Mouse (Mus musculus) heart, adult 9 months (tissue): Measurements from ENCODE around the gene Slc5a4a.

ENCODE experiments used
- DNase-seq, 2 experiments: peaks; one replicate each; pipeline ENCODE4 v3.0.0; 2022; ENCODE audit warnings: low spot score in 2 of 2

The Slc5a4a gene

GRCm38 (mm10) chr10:76147278-76147677 is at the start of gene Slc5a4a:
Slc5a4a (plus strand) TSS chr10:76147451.
- no peak for DNase-seq

GRCm38 (mm10) chr10:76110861-76111260 is 36.4 kb upstream of the Slc5a4a start, which contains the start of gene Slc5a4b:
Slc5a4b (minus strand) TSS chr10:76110961.
- DNase-seq, result no peak

- no peak for DNase-seq
Observed at GRCm38 (mm10) chr10:76117966-76118365, 29.3 kb upstream of the Slc5a4a start.

GRCm38 (mm10) chr10:76118741-76119140 is 28.5 kb upstream of the Slc5a4a start:
- DNase-seq, result no peak

- no peak for DNase-seq
Observed at GRCm38 (mm10) chr10:76120124-76120711, 27.0 kb upstream of the Slc5a4a start.

GRCm38 (mm10) chr10:76121495-76121894 is 25.8 kb upstream of the Slc5a4a start:
- no peak for DNase-seq

- DNase-seq, result no peak
Observed at GRCm38 (mm10) chr10:76132506-76132905, 14.7 kb upstream of the Slc5a4a start.

GRCm38 (mm10) chr10:76136318-76136717 is 10.9 kb upstream of the Slc5a4a start:
- no peak for DNase-seq

GRCm38 (mm10) chr10:76146846-76147245 is 405 bp upstream of the Slc5a4a start:
- DNase-seq, result no peak

- DNase-seq, result no peak
Observed at GRCm38 (mm10) chr10:76155911-76156310, 8.7 kb downstream of the Slc5a4a start.

GRCm38 (mm10) chr10:76157528-76157927 is 10.3 kb downstream of the Slc5a4a start:
- no peak for DNase-seq

- no peak for DNase-seq
Observed at GRCm38 (mm10) chr10:76158009-76158408, 10.8 kb downstream of the Slc5a4a start.

- DNase-seq, result no peak
Observed at GRCm38 (mm10) chr10:76174899-76175298, 27.6 kb downstream of the Slc5a4a start.

GRCm38 (mm10) chr10:76185216-76185615 is 38.0 kb downstream of the Slc5a4a start:
- DNase-seq, result no peak

- DNase-seq, result no peak
Observed at GRCm38 (mm10) chr10:76188010-76188409, 40.8 kb downstream of the Slc5a4a start.

- DNase-seq, result no peak
Observed at GRCm38 (mm10) chr10:76201416-76201815, 54.2 kb downstream of the Slc5a4a start.

- DNase-seq, result peak in 1 of 2 experiments; percentile 17
Observed at GRCm38 (mm10) chr10:76201978-76202377, 54.7 kb downstream of the Slc5a4a start.

GRCm38 (mm10) chr10:76203798-76204283 is 56.6 kb downstream of the Slc5a4a start:
- no peak for DNase-seq

- no peak for DNase-seq
Observed at GRCm38 (mm10) chr10:76207262-76207796, 60.1 kb downstream of the Slc5a4a start.

GRCm38 (mm10) chr10:76209241-76209640 is 62.0 kb downstream of the Slc5a4a start:
- DNase-seq, result no peak

GRCm38 (mm10) chr10:76210806-76211205 is 63.6 kb downstream of the Slc5a4a start:
- DNase-seq, result no peak

GRCm38 (mm10) chr10:76212121-76212520 is 64.9 kb downstream of the Slc5a4a start:
- no peak for DNase-seq

- no peak for DNase-seq
Observed at GRCm38 (mm10) chr10:76214161-76214560, 66.9 kb downstream of the Slc5a4a start.

GRCm38 (mm10) chr10:76217056-76217455 is 69.8 kb downstream of the Slc5a4a start:
- DNase-seq, result no peak
